Comparison of ENCODE assay signal across 9 mouse cellular contexts in the genomic region with DNA sequence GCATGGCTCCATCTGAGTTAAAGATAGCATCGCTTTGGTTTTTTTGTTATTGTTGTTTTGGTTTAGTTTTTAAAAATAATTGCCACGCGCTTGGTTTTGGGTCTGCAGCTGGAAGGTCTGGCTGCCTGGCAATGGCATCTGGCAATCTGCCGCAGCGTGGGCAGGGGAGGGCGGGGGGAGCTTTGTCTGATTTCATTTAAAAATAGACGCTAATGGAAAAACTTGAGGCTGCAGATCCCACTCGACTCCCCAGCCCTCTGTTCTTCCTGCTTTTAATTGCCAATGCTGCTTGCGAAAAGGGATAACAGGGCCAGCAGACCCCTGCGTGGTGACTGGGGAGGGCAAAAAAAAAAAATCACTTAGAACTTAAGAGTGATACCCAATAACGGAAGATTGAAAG.
DNase-seq lines count a peak whose midpoint lies in the region.
"Had no signal": no experiment of that assay in that cellular context is flagged by ENCODE, and none has a peak within 500 bp of the region (broad histone marks: within the 10 kb centered on the region; RNA-seq: fewer than 3 reads in every experiment).

No protein-coding gene starts in this region.

- peak; percentile 22 for DNase-seq in gastrocnemius, postnatal 10 days
- no peak for DNase-seq in gastrocnemius, postnatal 25 days
- peak; percentile 13 for DNase-seq in right cerebral cortex, adult 18-20 months
- DNase-seq in right cerebral cortex, postnatal 25 days, result no peak
- peak; percentile 62 to 65 for DNase-seq in layer of hippocampus, postnatal 10 days (ENCODE audit: low spot score in 2 of 2)
- no peak for DNase-seq in testis, postnatal 14 days (ENCODE audit: low spot score)
- no peak for DNase-seq in kidney, postnatal 4 days
- DNase-seq: cerebellum, adult 11 months; kidney, postnatal 25 days had no signal

Comparison
In these comparisons a context has a peak if more than half of its experiments do, and no peak if none do; other contexts are left out.
1. DNase-seq: peak in gastrocnemius, postnatal 10 days (single experiment), right cerebral cortex, adult 18-20 months (single experiment) and layer of hippocampus, postnatal 10 days (2 of 2); none in gastrocnemius, postnatal 25 days (single experiment), right cerebral cortex, postnatal 25 days (single experiment), testis, postnatal 14 days (single experiment) and kidney, postnatal 4 days (0 of 2).